Mouse (Mus musculus) cerebellum, adult (tissue): ENCODE results near the gene Tspan15.

Experiments used
- ATAC-seq: cut with Nextera tagmentation; 2 replicates; pipeline ENCODE4 v1.9.2; 2017; ENCODE audit warnings: mild to moderate bottlenecking, moderate library complexity, mixed read lengths; ENCODE audit not compliant: insufficient number of reproducible peaks, low FRiP score, low TSS enrichment

Gene Tspan15

GRCm38 (mm10) chr10:62231811-62232210 lies 760 bp upstream of the Tspan15 start:
- no peak for ATAC-seq

GRCm38 (mm10) chr10:62231395-62231732 lies 313 bp upstream of the Tspan15 start:
- ATAC-seq, result no peak; the same call in 1 of the 2 replicates

GRCm38 (mm10) chr10:62228126-62228525 lies 2.9 kb downstream of the Tspan15 start:
- ATAC-seq, result no peak

- no peak for ATAC-seq
Observed at GRCm38 (mm10) chr10:62225839-62226238, 5.2 kb downstream of the Tspan15 start.

- no peak for ATAC-seq
Observed at GRCm38 (mm10) chr10:62224231-62224630, 6.8 kb downstream of the Tspan15 start.

- ATAC-seq, result no peak
Observed at GRCm38 (mm10) chr10:62222777-62223176, 8.3 kb downstream of the Tspan15 start.

- ATAC-seq, result no peak
Observed at GRCm38 (mm10) chr10:62221647-62222046, 9.4 kb downstream of the Tspan15 start.

- ATAC-seq, result no peak
Observed at GRCm38 (mm10) chr10:62220732-62221514, 10.1 kb downstream of the Tspan15 start.

- no peak for ATAC-seq
Observed at GRCm38 (mm10) chr10:62218789-62219172, 12.3 kb downstream of the Tspan15 start.

- no peak for ATAC-seq
Observed at GRCm38 (mm10) chr10:62218044-62218788, 12.8 kb downstream of the Tspan15 start.

- no peak for ATAC-seq
Observed at GRCm38 (mm10) chr10:62217196-62217595, 13.9 kb downstream of the Tspan15 start.

GRCm38 (mm10) chr10:62216595-62216994 lies 14.5 kb downstream of the Tspan15 start:
- ATAC-seq, result peak; percentile 63

- no peak for ATAC-seq
Observed at GRCm38 (mm10) chr10:62215633-62216032, 15.4 kb downstream of the Tspan15 start.

GRCm38 (mm10) chr10:62215169-62215616 lies 15.9 kb downstream of the Tspan15 start:
- ATAC-seq, result no peak

- no peak for ATAC-seq
Observed at GRCm38 (mm10) chr10:62211310-62211709, 19.7 kb downstream of the Tspan15 start.

- no peak for ATAC-seq
Observed at GRCm38 (mm10) chr10:62208241-62208896, 22.7 kb downstream of the Tspan15 start.

GRCm38 (mm10) chr10:62202574-62202973 lies 28.5 kb downstream of the Tspan15 start:
- no peak; the same call in 1 of the 2 replicates for ATAC-seq

- ATAC-seq, result no peak
Observed at GRCm38 (mm10) chr10:62198891-62199290, 32.2 kb downstream of the Tspan15 start.

- no peak for ATAC-seq
Observed at GRCm38 (mm10) chr10:62197403-62197802, 33.6 kb downstream of the Tspan15 start.

- no peak for ATAC-seq
Observed at GRCm38 (mm10) chr10:62195376-62195775, 35.7 kb downstream of the Tspan15 start.

- no peak for ATAC-seq
Observed at GRCm38 (mm10) chr10:62194946-62195345, 36.1 kb downstream of the Tspan15 start.
